In genomic region chr4:96740472-96740871, GRCm38 (mm10) we compare ENCODE assay signal across 22 mouse cellular contexts.
DNase-seq lines count a peak whose midpoint lies in the region; ATAC-seq lines count a peak whose summit lies in the region.
"Had no signal": no experiment of that assay in that cellular context is flagged by ENCODE, and none has a peak within 500 bp of the region (broad histone marks: within the 10 kb centered on the region; RNA-seq: fewer than 3 reads in every experiment).

No protein-coding gene starts in this region.

- peak; percentile 93 for ATAC-seq in frontal cortex, adult (ENCODE audit: low TSS enrichment)
- ATAC-seq: activated CD4-positive, CD25-positive, alpha-beta regulatory T cell, adult 4 months; CD4-positive, CD25-positive, alpha-beta regulatory T cell, adult 4 months; forebrain, embryonic 14.5 days; forebrain, embryonic 16.5 days; Patski had no signal

- no peak for DNase-seq in frontal cortex, postnatal 25 days (ENCODE audit: low spot score in 2 of 2)
- peak; percentile 15 for DNase-seq in right cerebral cortex, adult 18-20 months
- no peak for DNase-seq in right cerebral cortex, postnatal 10 days (ENCODE audit: low spot score in 2 of 2)
- peak; percentile 59 for DNase-seq in brain, adult 2 months (ENCODE audit: low read depth, low spot score)
- no peak for DNase-seq in spleen, postnatal 10 days (ENCODE audit: low spot score in 2 of 2)
- DNase-seq: adrenal gland, adult 8-10 months; adrenal gland, postnatal 14 days; adrenal gland, postnatal 36 days; B cell, adult 2 months; cerebellum, adult 11 months; cerebellum, adult 18-20 months; cerebellum, adult 8-10 months; cerebellum, adult 9-11 months; cerebellum, postnatal 14 days; cerebellum, postnatal 36 days; embryo, embryonic 11 days had no signal

Comparison
In these comparisons a context has a peak if more than half of its experiments do, and no peak if none do; other contexts are left out.
1. DNase-seq: peak in right cerebral cortex, adult 18-20 months (single experiment) and brain, adult 2 months (single experiment); none in frontal cortex, postnatal 25 days (0 of 2), right cerebral cortex, postnatal 10 days (0 of 2) and spleen, postnatal 10 days (0 of 2).